Mouse (Mus musculus): Measurements from ENCODE around the gene Strn4. TPM values are rescaled to one million over a fixed set of nuclear protein-coding genes. Genes with fewer than 3 reads are reported as not detected.
A peak's percentile ranks its signal among the peaks of the same experiment; 100 is the strongest.

Gene Strn4
- total RNA-seq, 2 experiments from 2014 or later: 75.0 to 76.9 TPM

- ATAC-seq (replicated peaks; ENCODE audit: low FRiP score, poor library complexity, severe bottlenecking): no peak
Observed at GRCm38 (mm10) chr7:16839427-16840108, 23.9 kb downstream of the Strn4 start.

GRCm38 (mm10) chr7:16840109-16840491, 24.4 kb downstream of the Strn4 start:
- ATAC-seq (replicated peaks; ENCODE audit: low FRiP score, poor library complexity, severe bottlenecking): no peak

GRCm38 (mm10) chr7:16841078-16841477, 25.4 kb downstream of the Strn4 start:
- ATAC-seq (replicated peaks; ENCODE audit: low FRiP score, poor library complexity, severe bottlenecking): no peak

- no peak for ATAC-seq (replicated peaks; ENCODE audit: low FRiP score, poor library complexity, severe bottlenecking)
Observed at GRCm38 (mm10) chr7:16841561-16842560, 26.2 kb downstream of the Strn4 start.

GRCm38 (mm10) chr7:16842645-16843063, 27.0 kb downstream of the Strn4 start, which contains the start of gene Prkd2:
Gene Prkd2 (plus strand): TSS chr7:16842902.
- peak; percentile 87 for ATAC-seq (replicated peaks; ENCODE audit: low FRiP score, poor library complexity, severe bottlenecking)

- ATAC-seq (replicated peaks; ENCODE audit: low FRiP score, poor library complexity, severe bottlenecking): no peak
Observed at GRCm38 (mm10) chr7:16843441-16844171, 27.9 kb downstream of the Strn4 start.

- no peak for ATAC-seq (replicated peaks; ENCODE audit: low FRiP score, poor library complexity, severe bottlenecking)
Observed at GRCm38 (mm10) chr7:16844696-16845071, 29.0 kb downstream of the Strn4 start.

GRCm38 (mm10) chr7:16845072-16845819, 29.6 kb downstream of the Strn4 start:
- ATAC-seq (replicated peaks; ENCODE audit: low FRiP score, poor library complexity, severe bottlenecking): 0 out of 2 replicates have a peak, but pooled peaks have one; percentile 28

GRCm38 (mm10) chr7:16845820-16846167, 30.1 kb downstream of the Strn4 start:
- no peak for ATAC-seq (replicated peaks; ENCODE audit: low FRiP score, poor library complexity, severe bottlenecking)

GRCm38 (mm10) chr7:16846775-16847174, 31.1 kb downstream of the Strn4 start:
- no peak for ATAC-seq (replicated peaks; ENCODE audit: low FRiP score, poor library complexity, severe bottlenecking)

GRCm38 (mm10) chr7:16847507-16847906, 31.8 kb downstream of the Strn4 start:
- ATAC-seq (replicated peaks; ENCODE audit: low FRiP score, poor library complexity, severe bottlenecking): no peak

- no peak for ATAC-seq (replicated peaks; ENCODE audit: low FRiP score, poor library complexity, severe bottlenecking)
Observed at GRCm38 (mm10) chr7:16848579-16848978, 32.9 kb downstream of the Strn4 start.

GRCm38 (mm10) chr7:16851636-16852035, 35.9 kb downstream of the Strn4 start:
- no peak for ATAC-seq (replicated peaks; ENCODE audit: low FRiP score, poor library complexity, severe bottlenecking)

GRCm38 (mm10) chr7:16853302-16853831, 37.7 kb downstream of the Strn4 start:
- no peak for ATAC-seq (replicated peaks; ENCODE audit: low FRiP score, poor library complexity, severe bottlenecking)

- peak; percentile 69 for ATAC-seq (replicated peaks; ENCODE audit: low FRiP score, poor library complexity, severe bottlenecking)
Observed at GRCm38 (mm10) chr7:16858336-16858735, 42.6 kb downstream of the Strn4 start.

GRCm38 (mm10) chr7:16859902-16860651, 44.4 kb downstream of the Strn4 start:
- ATAC-seq (replicated peaks; ENCODE audit: low FRiP score, poor library complexity, severe bottlenecking): no peak

- ATAC-seq (replicated peaks; ENCODE audit: low FRiP score, poor library complexity, severe bottlenecking): no peak
Observed at GRCm38 (mm10) chr7:16867488-16867887, 51.8 kb downstream of the Strn4 start.

- ATAC-seq (replicated peaks; ENCODE audit: low FRiP score, poor library complexity, severe bottlenecking): no peak
Observed at GRCm38 (mm10) chr7:16869497-16869896, 53.8 kb downstream of the Strn4 start.

GRCm38 (mm10) chr7:16871600-16871999, 55.9 kb downstream of the Strn4 start:
- no peak for ATAC-seq (replicated peaks; ENCODE audit: low FRiP score, poor library complexity, severe bottlenecking)
